Mouse (Mus musculus): ENCODE results near the gene Zfyve27.

GRCm38 (mm10) chr19:42142757-42143156, 21.0 kb upstream of the Zfyve27 start:
- no peak for TF ChIP-seq CTCF (IDR thresholded peaks at IDR 0.05; ENCODE audit: low read depth)
- no peak for TF ChIP-seq EP300 (optimal IDR thresholded peaks at IDR 0.05)

Data from stomach, postnatal 0 days (tissue).